Mouse (Mus musculus): ENCODE measurements around the gene Hs1bp3.

Gene Hs1bp3

DNA sequence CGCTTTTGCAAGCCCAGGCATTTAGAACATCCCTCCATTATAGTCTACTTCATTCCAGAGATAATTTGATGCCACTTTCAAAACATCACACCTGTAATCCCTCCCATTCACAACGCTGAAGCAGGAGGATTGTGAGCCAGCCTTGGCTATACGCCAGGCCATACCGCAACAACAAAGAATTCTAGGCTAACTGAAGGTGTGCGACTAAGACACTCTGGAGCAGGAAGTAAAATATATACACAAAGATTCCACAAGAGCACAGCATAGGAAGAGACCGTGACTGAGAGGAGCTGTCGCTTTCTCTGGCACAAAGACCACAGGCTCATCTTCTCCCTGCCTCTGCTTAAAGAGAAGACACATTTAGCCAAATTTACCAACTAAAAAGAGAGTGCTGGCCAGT is 49.2 kb downstream of the Hs1bp3 start:
- DNase-seq (ENCODE audit: low spot score in 2 of 2): no peak

- no peak for DNase-seq (ENCODE audit: low spot score in 2 of 2)
Measured at GRCm38 (mm10) chr12:8364321-8364838, 51.1 kb downstream of the Hs1bp3 start.

DNA sequence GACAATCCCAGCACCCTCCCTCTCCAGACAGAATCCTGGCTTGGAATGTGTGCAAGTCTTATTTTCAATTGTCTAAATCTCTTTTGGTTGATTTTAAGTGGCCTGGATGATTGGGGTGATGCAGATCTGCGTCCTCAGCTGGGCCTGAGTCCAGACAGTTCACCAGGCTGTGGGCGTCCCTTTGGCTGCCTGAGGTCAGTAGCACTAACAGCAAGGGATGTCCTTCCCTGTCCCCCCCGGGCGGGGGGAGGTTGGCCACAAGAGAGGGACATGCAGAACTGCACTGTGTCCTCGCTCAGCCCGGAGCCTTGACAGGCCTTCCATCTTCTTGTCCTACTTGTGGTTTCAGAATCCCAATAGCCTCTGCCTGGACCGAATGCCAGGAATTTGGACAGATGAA is 52.1 kb downstream of the Hs1bp3 start:
- peak in 1 of 2 experiments; percentile 6 for DNase-seq (ENCODE audit: low spot score in 2 of 2)

GRCm38 (mm10) chr12:8365905-8366576 is 52.8 kb downstream of the Hs1bp3 start:
- DNase-seq (ENCODE audit: low spot score in 2 of 2): no peak

- DNase-seq (ENCODE audit: low spot score in 2 of 2): no peak
Measured at GRCm38 (mm10) chr12:8366688-8367087, 53.5 kb downstream of the Hs1bp3 start.

GRCm38 (mm10) chr12:8371746-8372510 is 58.7 kb downstream of the Hs1bp3 start:
- DNase-seq (ENCODE audit: low spot score in 2 of 2): no peak

DNA sequence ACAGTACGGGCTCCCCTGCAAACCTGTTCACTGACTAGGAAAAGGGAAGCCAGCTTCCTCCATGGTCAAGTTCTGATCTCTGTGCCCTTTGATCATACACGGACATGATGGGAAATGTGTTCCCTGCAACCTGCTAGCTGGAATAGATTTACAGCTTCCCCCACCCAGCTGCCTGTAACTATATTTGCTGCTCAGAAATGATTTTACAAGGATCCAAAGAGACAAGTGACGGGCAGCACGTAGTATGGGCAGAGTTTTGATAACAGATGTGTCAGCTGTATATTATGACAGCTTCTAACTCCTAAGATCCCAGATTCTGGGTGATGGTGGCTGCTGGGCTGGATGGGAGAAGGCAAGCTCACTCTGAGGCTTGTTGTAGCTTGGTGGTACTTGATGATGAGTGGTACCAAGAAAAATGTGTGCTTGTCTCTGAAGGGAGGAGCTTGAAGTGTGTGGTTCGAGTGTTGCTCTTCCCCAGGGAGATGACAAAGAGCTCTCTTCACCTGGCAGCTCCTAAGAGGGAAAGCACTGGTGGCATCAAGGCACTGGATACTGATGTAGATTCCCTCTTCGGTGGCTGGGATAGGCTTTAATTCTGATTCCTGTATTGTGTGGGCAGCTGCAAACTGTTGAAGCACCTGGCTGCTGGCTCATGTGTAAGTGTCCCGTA is 59.4 kb downstream of the Hs1bp3 start:
- no peak for DNase-seq (ENCODE audit: low spot score in 2 of 2)

DNA sequence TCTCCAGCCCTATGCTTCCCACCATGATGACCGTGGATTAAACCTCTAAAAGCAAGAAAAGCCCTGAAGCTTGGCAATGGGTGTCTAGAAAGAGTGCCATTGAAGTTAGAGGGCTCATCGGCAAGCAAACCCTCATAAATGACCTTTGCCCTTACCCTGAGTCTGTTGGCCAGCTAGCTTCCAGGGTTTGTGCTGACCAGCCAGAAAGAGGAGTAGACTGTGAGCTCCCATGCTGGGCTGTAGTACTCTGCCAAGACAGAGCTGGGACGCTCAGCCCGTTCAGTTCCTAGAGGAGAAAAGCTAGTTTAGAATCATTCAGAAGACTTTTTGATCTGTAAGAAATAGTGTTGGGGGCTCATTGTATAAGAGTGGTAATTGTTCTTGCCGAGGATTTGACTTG is 60.5 kb downstream of the Hs1bp3 start:
- no peak for DNase-seq (ENCODE audit: low spot score in 2 of 2)

GRCm38 (mm10) chr12:8377169-8377568 is 63.9 kb downstream of the Hs1bp3 start:
- DNase-seq (ENCODE audit: low spot score in 2 of 2): no peak

GRCm38 (mm10) chr12:8377955-8378620 is 64.9 kb downstream of the Hs1bp3 start:
- no peak for DNase-seq (ENCODE audit: low spot score in 2 of 2)

DNA sequence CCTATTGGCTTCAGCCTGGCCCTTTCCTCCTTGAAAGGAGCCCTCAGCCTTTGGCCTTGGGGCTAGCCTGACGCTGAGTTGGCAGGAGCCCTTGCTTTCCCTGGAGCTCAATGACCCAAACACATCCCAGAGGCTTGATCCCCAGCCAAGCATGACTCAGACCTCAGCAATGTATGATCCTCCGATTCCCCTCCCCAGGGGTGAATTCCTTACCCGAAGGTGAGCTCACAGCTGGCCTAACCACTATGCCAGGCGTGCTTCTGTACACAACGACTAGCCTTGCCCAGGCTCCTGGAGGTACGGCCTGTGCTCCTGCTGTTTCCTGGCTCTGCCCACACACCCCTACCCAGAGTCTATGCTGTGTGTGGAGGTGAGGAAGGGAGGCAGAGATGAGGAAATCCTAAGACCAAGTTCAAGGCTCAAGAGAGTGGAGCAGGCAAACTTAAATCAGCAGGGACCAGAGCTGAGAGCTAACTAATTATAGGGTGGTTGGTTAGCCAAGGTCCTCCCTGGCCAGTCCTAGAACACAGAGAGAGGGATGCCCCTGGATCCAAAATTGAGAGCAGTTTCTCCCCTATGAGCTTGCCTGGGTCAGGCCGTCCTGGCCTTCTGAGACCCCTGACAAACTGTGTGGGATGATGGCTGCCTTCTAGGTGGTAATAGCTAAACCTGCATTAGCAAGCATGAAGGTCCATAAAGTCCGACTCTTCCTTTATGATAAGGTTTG is 66.7 kb downstream of the Hs1bp3 start:
- no peak for DNase-seq (ENCODE audit: low spot score in 2 of 2)

DNA sequence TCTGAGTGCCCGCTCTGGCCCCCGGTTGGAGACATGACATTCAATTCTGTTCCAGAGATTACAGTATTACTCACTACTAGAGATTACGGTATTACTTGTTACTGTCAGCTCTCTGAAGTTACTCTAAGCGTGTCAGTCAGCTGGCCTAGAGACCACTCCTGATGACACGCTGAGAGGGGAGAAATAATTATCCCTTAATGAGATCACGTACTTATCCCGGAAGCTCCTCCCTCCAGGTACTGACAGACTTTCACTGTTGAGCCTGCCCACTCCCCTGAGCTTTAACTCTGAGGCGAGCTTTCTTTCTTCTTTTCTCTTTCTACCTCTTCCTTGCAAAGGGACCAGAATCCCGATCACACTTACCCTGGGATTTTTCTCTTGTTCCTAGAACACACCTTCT is 67.7 kb downstream of the Hs1bp3 start:
- no peak for DNase-seq (ENCODE audit: low spot score in 2 of 2)

DNA sequence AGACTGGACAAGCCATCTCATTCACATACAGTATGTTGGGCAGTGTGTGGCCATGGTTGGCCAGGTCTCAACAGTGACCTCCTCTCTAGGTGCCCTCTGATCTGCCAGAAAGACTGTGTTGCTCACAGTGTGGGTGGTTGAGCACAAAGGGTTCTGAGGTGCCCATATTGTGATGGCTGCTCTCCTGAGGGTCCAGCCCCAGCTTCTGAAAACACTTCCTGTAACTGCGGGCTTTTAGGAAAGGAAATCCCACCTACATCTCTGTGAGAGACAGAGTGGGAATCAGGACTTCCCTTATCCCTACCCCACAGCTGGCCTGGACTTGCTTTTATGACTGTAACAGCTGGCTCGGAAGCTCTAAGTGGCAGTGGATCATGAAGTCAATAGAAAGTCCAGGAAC is 68.7 kb downstream of the Hs1bp3 start:
- no peak for DNase-seq (ENCODE audit: low spot score in 2 of 2)

GRCm38 (mm10) chr12:8383822-8384221 is 70.6 kb downstream of the Hs1bp3 start:
- no peak for DNase-seq (ENCODE audit: low spot score in 2 of 2)

DNA sequence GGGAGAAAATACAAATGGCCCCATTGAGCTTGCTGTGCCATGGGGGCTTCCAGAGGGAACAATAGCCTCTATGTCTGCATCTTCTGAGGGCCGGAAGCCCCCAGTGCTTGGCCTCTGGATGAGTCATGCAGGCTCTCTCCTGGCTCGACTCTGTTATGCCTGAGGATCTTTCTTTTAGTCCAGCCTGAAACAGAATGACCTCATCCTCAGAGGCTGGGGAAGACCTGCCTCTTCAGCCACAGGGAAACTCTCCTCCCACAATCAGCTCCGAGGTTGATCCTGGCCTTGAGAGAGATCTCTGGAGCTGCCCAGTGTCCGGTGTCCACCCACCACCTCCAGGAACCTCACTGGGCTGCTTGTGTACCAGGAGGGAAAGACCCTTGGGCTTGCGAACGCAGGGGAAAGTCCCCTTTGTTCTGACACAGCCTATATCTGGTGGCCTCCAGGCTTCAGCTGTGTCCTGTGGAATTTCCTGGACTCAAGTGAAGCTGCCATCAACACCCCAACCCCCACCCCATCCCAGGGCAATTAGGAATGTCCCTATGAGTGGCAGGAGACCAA is 73.3 kb downstream of the Hs1bp3 start:
- peak; percentile 3 to 6 for DNase-seq (ENCODE audit: low spot score in 2 of 2)

GRCm38 (mm10) chr12:8387281-8387680 is 74.0 kb downstream of the Hs1bp3 start:
- DNase-seq (ENCODE audit: low spot score in 2 of 2): no peak

GRCm38 (mm10) chr12:8388529-8389414 is 75.5 kb downstream of the Hs1bp3 start:
- no peak for DNase-seq (ENCODE audit: low spot score in 2 of 2)

DNA sequence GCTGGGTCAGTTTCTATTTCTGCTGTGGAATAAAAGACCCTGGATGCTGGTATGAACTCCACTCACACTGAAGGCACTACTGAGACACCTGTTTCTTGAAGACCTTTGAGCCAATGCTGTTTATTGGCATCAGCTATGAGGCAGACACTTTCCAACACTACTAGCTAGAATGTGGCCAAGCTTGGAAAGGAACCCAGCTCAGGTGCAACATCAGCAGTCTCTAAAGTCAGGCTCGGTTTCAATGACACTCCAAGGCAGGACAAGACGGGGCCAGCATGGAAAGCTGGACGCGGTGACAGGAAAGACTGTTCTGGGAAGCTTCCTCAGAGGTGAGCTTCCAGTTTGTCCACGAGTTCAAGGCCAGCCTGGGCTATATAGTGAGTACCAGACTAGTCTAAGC is 80.0 kb downstream of the Hs1bp3 start:
- no peak for DNase-seq (ENCODE audit: low spot score in 2 of 2)
